Mouse (Mus musculus) brain, embryonic 18.5 days (tissue): ENCODE measurements at regions not wholly inside any gene's neighbourhood (a gene's known extent, or its start where the extent isn't known, plus 50 kb on each side); places are given as distances from the start of the nearest gene placed in this dataset.

Source experiments
- DNase-seq: peaks from one replicate; pipeline ENCODE4 v3.0.0-alpha.2; 2012; ENCODE audit warnings: low read depth, low spot score

- no peak for DNase-seq
These were observed 115.9 kb downstream of the Evx1 start for GRCm38 (mm10) chr6:52429204-52429552.

GRCm38 (mm10) chr6:52433234-52433633 is 119.9 kb downstream of the Evx1 start:
- DNase-seq, result no peak

- DNase-seq, result no peak
These were observed 121.5 kb downstream of the Evx1 start for GRCm38 (mm10) chr6:52434771-52435170.

GRCm38 (mm10) chr6:52435358-52435757 is 122.1 kb downstream of the Evx1 start:
- no peak for DNase-seq

- no peak for DNase-seq
These were observed 125.1 kb downstream of the Evx1 start for GRCm38 (mm10) chr6:52438366-52438765.

GRCm38 (mm10) chr6:52439204-52439603 is 125.9 kb downstream of the Evx1 start:
- no peak for DNase-seq

GRCm38 (mm10) chr6:52440160-52440559 is 126.9 kb downstream of the Evx1 start:
- no peak for DNase-seq

GRCm38 (mm10) chr6:52443112-52443984 is 130.1 kb downstream of the Evx1 start:
- DNase-seq, result no peak

GRCm38 (mm10) chr6:52458828-52459227 is 145.5 kb downstream of the Evx1 start:
- no peak for DNase-seq

- no peak for DNase-seq
These were observed 147.9 kb downstream of the Evx1 start for GRCm38 (mm10) chr6:52461186-52461585.

GRCm38 (mm10) chr6:52463369-52463768 is 150.1 kb downstream of the Evx1 start:
- no peak for DNase-seq

- DNase-seq, result no peak
These were observed 151.3 kb downstream of the Evx1 start for GRCm38 (mm10) chr6:52464571-52464970.

GRCm38 (mm10) chr6:52465834-52466525 is 152.7 kb downstream of the Evx1 start:
- no peak for DNase-seq

- DNase-seq, result no peak
These were observed 157.5 kb downstream of the Evx1 start for GRCm38 (mm10) chr6:52470831-52471230.

- no peak for DNase-seq
These were observed 158.2 kb downstream of the Evx1 start for GRCm38 (mm10) chr6:52471384-52471957.

- DNase-seq, result no peak
These were observed 158.7 kb downstream of the Evx1 start for GRCm38 (mm10) chr6:52472008-52472407.

GRCm38 (mm10) chr6:52473042-52473589 is 159.8 kb downstream of the Evx1 start:
- DNase-seq, result no peak

GRCm38 (mm10) chr6:52473924-52474323 is 160.6 kb downstream of the Evx1 start:
- DNase-seq, result no peak

- DNase-seq, result no peak
These were observed 162.4 kb downstream of the Evx1 start for GRCm38 (mm10) chr6:52475676-52476075.

GRCm38 (mm10) chr6:52476907-52477306 is 163.3 kb downstream of the Hibadh start:
- no peak for DNase-seq

GRCm38 (mm10) chr6:52477380-52477779 is 162.8 kb downstream of the Hibadh start:
- no peak for DNase-seq

GRCm38 (mm10) chr6:52478624-52479023 is 161.6 kb downstream of the Hibadh start:
- no peak for DNase-seq
